Mouse (Mus musculus) liver, adult 2 months (tissue): ENCODE measurements around the gene H2al1k.
"Not testable (repeated sequence)": the region's sequence is repeated elsewhere in the genome, so short reads cannot be mapped to it uniquely, and the experiment has no call there.

Experiments
- CTCF ChIP-seq: fragments of 200-500 bp; IDR thresholded peaks from 2 replicates; pipeline ENCODE4 v1.5.1; 2011; ENCODE audit warnings: low read depth, low read length, control low read depth
- POLR2A ChIP-seq: fragments of 200-500 bp; IDR thresholded peaks from 2 replicates; pipeline ENCODE4 v1.6.1; 2011; ENCODE audit warnings: low read length, control low read depth; ENCODE audit not compliant: insufficient read depth; ENCODE audit errors: extremely low read depth

GRCm38 (mm10) chrX:9350327-9350726 lies at the start of gene H2al1k:
- not testable (repeated sequence) for TF ChIP-seq CTCF, POLR2A
